Mouse (Mus musculus) heart, postnatal 0 days (tissue): ENCODE measurements around the gene Trmt44. TPM values are rescaled to one million over a fixed set of nuclear protein-coding genes. Genes with fewer than 3 reads are reported as not detected.

Experiments used
- ATAC-seq: fragments of 200-750 bp; cut with Nextera tagmentation; 2 replicates; pipeline ENCODE4 v1.8.0; 2017; ENCODE audit warnings: low read depth, moderate number of reproducible peaks, moderate library complexity; ENCODE audit not compliant: insufficient read depth
- DNase-seq: peaks from one replicate; pipeline ENCODE4 v3.0.0-alpha.2; 2016; ENCODE audit warnings: low spot score
- H3K27ac ChIP-seq: fragments of 300-500 bp; sonication (generic); 2 replicates; pipeline ENCODE4 v1.5.1; 2014; ENCODE audit warnings: low read depth, mild to moderate bottlenecking
- H3K27me3 ChIP-seq: fragments of 300-500 bp; sonication (generic); 2 replicates; pipeline ENCODE4 v1.6.1; 2014; ENCODE audit warnings: low read length, mixed read lengths; ENCODE audit not compliant: control insufficient read depth, insufficient read depth
- H3K36me3 ChIP-seq: fragments of 300-500 bp; sonication (generic); replicated peaks from 2 replicates; pipeline ENCODE4 v1.6.1; 2014; ENCODE audit warnings: low read length, mixed read lengths; ENCODE audit not compliant: control insufficient read depth, insufficient read depth
- H3K4me1 ChIP-seq: fragments of 300-500 bp; sonication (generic); 2 replicates; pipeline ENCODE4 v1.6.1; 2014; ENCODE audit warnings: antibody characterized with exemption; ENCODE audit not compliant: control insufficient read depth, insufficient read depth
- H3K4me2 ChIP-seq: fragments of 300-500 bp; sonication (generic); 2 replicates; pipeline ENCODE4 v1.6.1; 2014; ENCODE audit warnings: low read depth, mild to moderate bottlenecking, low read length, moderate library complexity
- H3K4me3 ChIP-seq: fragments of 300-500 bp; sonication (generic); 2 replicates; pipeline ENCODE4 v1.5.1; 2014; ENCODE audit warnings: low read depth, low read length
- H3K9ac ChIP-seq: fragments of 300-500 bp; sonication (generic); replicated peaks from 2 replicates; pipeline ENCODE4 v1.6.1; 2014; ENCODE audit warnings: low read depth, low read length, mixed read lengths
- H3K9me3 ChIP-seq: fragments of 300-500 bp; sonication (generic); replicated peaks from 2 replicates; pipeline ENCODE4 v1.6.1; 2016; ENCODE audit warnings: low read length; ENCODE audit not compliant: control insufficient read depth
- CTCF ChIP-seq: IDR thresholded peaks from 2 replicates; pipeline ENCODE4 v1.5.1; 2016; ENCODE audit warnings: antibody characterized with exemption, control low read depth, low read depth
- EP300 ChIP-seq: IDR thresholded peaks from 2 replicates; pipeline ENCODE4 v1.6.1; 2016; ENCODE audit warnings: antibody characterized with exemption, low read depth
- WGBS: fragments of 180-500 bp; shearing (Covaris S2); extraction: QIAGEN DNeasy Blood & Tissue Kit; methylation state at CpG from one replicate; pipeline ENCODE4 v1.1.7; 2014; 5-methylcytosine and 5-hydroxymethylcytosine counted together
- polyA plus RNA-seq: library from polyadenylated mRNA; unstranded; fragments of >200 nt; fragmentation: Nextera tagmentation; extraction: Ambion mirVana; gene quantifications from 2 replicates; pipeline ENCODE4 v1.2.1, GENCODE M21; 2015
- total RNA-seq: library from RNA; depleted of rRNA; stranded (reverse); fragments of >200 nt; gene quantifications from 2 replicates; pipeline ENCODE4 v1.2.3, GENCODE M21; 2014; ENCODE audit warnings: low replicate concordance; rRNA removed

Trmt44 gene
- total RNA-seq (7.3 and 8.1 TPM in 2 replicates), polyA plus RNA-seq (2.4 and 2.6 TPM in 2 replicates)

- peak; percentile 98 for ATAC-seq
- H3K4me1 ChIP-seq = peaks cover 12% of the 10 kb centered on the region
- peak within 1 kb of the TSS; percentile 98 for H3K4me2 ChIP-seq
- peak within 1 kb of the TSS; percentile 90 for H3K4me3 ChIP-seq
- WGBS = 4% methylated on average over 56 of the region's 56 CpGs
- H3K9ac ChIP-seq = peak within 1 kb of the TSS; percentile 86
- peak within 1 kb of the TSS; percentile 84 for H3K27ac ChIP-seq
- TF ChIP-seq CTCF (no peak), EP300 (no peak)
- H3K27me3 ChIP-seq = no peaks in the 10 kb centered on the region
- peak; percentile 89 for DNase-seq
- peaks cover 35% of the 10 kb centered on the region for H3K36me3 ChIP-seq
- no peaks in the 10 kb centered on the region for H3K9me3 ChIP-seq
Measured at GRCm38 (mm10) chr5:35574653-35575599, at the start of gene Trmt44. TSS of gene Trmt44 (minus strand) at chr5:35575070.

- Histone ChIP-seq H3K27ac (no peak overlapping the region), H3K4me1 (peaks cover 12% of the 10 kb centered on the region; the same call in 1 of the 2 replicates), H3K9ac (no peak overlapping the region), H3K4me2 (no peak overlapping the region), H3K27me3 (no peaks in the 10 kb centered on the region), H3K9me3 (no peaks in the 10 kb centered on the region), H3K36me3 (no peaks in the 10 kb centered on the region), H3K4me3 (no peak overlapping the region)
- ATAC-seq (no peak), DNase-seq (no peak)
- TF ChIP-seq CTCF (no peak), EP300 (no peak)
Measured at GRCm38 (mm10) chr5:35623831-35624230, 49.0 kb upstream of the Trmt44 start.

GRCm38 (mm10) chr5:35621114-35621513 lies 46.2 kb upstream of the Trmt44 start:
- H3K4me1 ChIP-seq = peaks cover 12% of the 10 kb centered on the region; the same call in 1 of the 2 replicates
- H3K27ac ChIP-seq = no peak overlapping the region
- no peaks in the 10 kb centered on the region for H3K27me3 ChIP-seq
- 10% methylated on average over 4 of the region's 4 CpGs for WGBS
- no peak overlapping the region for H3K4me3 ChIP-seq
- ATAC-seq (peak; percentile 74), DNase-seq (peak; percentile 31)
- no peaks in the 10 kb centered on the region for H3K9me3 ChIP-seq
- H3K9ac ChIP-seq = no peak overlapping the region
- H3K36me3 ChIP-seq = no peaks in the 10 kb centered on the region
- no peak for TF ChIP-seq EP300
- TF ChIP-seq CTCF = no peak
- no peak overlapping the region for H3K4me2 ChIP-seq

GRCm38 (mm10) chr5:35616943-35617342 lies 42.1 kb upstream of the Trmt44 start:
- Histone ChIP-seq H3K27me3 (no peaks in the 10 kb centered on the region), H3K9me3 (no peaks in the 10 kb centered on the region), H3K27ac (no peak overlapping the region), H3K36me3 (peaks cover 10% of the 10 kb centered on the region), H3K4me3 (no peak overlapping the region), H3K4me1 (peaks cover 12% of the 10 kb centered on the region; the same call in 1 of the 2 replicates), H3K9ac (no peak overlapping the region), H3K4me2 (no peak overlapping the region)
- DNase-seq (no peak), ATAC-seq (no peak)
- TF ChIP-seq EP300 (no peak), CTCF (no peak)
- 49% methylated on average over 5 of the region's 5 CpGs for WGBS

- Histone ChIP-seq H3K9ac (no peak overlapping the region), H3K27ac (no peak overlapping the region), H3K4me3 (no peak overlapping the region), H3K36me3 (peaks cover 18% of the 10 kb centered on the region), H3K4me2 (no peak overlapping the region), H3K4me1 (peaks cover 10% of the 10 kb centered on the region; the same call in 1 of the 2 replicates), H3K9me3 (no peaks in the 10 kb centered on the region), H3K27me3 (no peaks in the 10 kb centered on the region)
- TF ChIP-seq EP300 (no peak), CTCF (no peak)
- 89% methylated on average over 8 of the region's 8 CpGs for WGBS
- DNase-seq = no peak
- no peak for ATAC-seq
Measured at GRCm38 (mm10) chr5:35612722-35613121, 37.9 kb upstream of the Trmt44 start.
